Mouse (Mus musculus): ENCODE results near the gene Sumf1.

The Sumf1 gene

DNA sequence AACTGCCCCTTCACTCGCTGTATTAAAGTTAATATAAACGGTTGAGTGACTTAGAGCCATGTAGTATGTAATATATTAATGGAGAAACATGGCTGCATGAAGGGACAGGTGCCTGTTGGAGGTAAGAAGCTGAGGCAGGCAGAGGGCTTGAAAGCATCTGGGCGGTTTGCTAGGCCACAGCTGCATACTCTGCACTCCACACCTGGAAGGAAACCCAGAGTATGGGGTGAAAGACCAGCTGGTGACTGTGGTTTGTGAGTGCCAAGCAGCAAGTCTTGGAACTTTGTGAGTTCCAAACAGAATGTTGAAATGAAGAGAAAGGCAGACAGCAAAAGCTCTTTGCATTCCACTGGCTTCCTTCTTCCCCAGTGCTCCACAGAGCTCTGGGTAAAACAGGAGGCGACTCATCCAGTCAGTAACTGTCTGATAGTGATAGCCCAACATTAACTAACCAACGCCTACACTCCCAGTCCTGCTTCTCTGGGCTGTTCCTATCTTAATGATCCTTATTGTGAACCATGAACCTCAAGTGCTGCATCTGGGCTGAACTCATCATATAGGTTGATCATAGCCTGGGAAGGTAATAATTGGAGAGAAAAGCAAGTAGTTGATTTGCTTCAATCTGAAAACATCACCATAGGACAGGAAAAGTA, 21.7 kb upstream of the Sumf1 start:
- no peak for DNase-seq (ENCODE audit: low spot score)

DNA sequence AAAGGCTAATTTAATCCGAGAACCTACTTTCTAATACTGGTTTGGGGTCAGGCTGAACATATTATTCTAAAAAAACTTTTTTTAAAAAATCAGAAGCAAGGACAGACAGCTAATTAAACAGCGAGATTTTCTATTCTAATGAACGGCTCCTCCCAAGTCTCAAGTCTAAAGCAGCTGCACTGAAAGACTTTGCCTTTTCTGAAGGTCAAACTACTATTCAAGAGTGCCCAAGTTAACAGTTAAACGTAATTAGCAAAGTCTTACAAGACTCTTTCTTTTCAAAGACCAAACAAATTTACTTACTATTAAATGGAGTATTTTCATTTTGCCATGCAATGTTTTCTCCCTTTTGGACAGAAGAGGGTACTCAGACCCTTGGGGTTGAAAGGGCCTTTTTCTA, 20.8 kb upstream of the Sumf1 start:
- no peak for DNase-seq (ENCODE audit: low spot score)

DNA sequence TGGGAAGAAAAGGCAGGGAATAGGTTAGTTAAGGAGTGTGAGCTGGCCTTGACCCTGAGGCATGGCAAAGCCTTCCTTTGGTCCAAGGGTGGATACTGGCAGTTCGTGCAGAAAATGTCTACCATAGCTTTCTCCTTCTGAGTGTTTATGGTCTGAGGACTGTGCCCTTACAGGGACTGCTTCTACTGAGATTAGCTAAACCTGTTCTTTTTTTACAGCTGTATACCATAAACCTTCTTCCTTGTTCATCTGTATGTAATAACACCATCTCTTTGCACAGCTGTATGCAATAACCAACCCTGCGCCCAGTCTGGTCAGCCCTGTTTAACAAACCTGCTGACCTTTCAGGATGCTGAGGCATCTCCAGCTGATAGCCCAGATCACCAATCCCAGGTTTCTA, 18.9 kb upstream of the Sumf1 start:
- no peak for DNase-seq (ENCODE audit: low spot score)

DNA sequence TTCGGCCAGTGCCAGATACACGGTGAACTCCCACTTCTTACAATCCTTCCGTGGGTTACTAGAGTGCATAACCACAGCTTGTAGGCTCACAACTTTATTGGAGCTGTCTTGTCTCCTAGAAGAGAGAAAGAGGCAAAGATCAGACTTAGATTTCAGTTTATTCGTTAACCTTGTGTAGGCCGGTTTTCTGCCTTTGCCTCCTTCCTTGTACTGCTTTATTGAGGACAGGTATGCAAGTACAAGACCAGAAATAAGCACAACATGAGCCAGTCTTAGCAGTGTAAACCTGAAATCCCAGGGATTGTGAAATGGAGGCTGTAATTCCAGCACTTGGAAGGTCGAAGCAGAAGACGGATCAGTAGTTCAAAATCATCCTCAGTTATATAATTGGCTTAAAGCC, 12.9 kb upstream of the Sumf1 start:
- no peak for DNase-seq (ENCODE audit: low spot score)

DNA sequence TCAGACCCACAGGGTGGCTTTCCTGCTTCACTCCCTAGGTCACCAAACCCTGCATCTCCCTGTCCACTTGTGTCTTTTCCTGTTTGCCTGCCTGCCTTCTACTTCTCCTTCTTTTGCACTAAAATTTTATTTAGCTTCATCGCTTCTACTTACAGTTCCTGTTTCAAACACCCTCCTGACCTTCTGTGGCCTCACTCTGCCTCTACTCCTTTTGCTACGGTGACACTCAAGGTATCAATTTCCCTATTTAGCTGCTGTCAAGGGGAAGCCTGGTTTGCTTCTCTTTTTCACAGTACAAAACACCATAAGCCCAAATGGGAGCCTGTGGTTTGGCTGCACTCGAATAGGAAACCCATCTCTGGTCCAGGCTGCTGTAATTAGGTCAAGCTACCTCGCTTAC, 11.7 kb upstream of the Sumf1 start:
- no peak for DNase-seq (ENCODE audit: low spot score)

DNA sequence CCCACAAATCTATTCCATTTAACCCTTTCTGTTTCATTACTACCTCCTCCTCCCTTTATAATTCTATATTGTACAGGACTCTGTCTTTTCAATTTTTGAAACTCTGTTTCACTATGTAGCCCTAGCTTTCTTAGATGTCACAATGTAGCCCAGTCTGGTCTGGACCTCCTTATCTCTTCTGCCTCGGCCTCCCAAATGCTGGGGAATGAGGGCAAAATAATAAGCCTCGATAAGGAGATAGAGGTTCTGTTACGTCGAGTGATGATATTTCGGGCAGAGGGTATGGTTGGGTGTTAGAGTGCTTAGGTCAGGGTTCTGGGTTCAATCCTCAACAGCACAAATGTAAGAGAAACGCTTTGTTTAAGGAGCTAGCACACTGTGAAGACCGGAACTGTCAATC, 11.3 kb upstream of the Sumf1 start:
- no peak for DNase-seq (ENCODE audit: low spot score)

DNA sequence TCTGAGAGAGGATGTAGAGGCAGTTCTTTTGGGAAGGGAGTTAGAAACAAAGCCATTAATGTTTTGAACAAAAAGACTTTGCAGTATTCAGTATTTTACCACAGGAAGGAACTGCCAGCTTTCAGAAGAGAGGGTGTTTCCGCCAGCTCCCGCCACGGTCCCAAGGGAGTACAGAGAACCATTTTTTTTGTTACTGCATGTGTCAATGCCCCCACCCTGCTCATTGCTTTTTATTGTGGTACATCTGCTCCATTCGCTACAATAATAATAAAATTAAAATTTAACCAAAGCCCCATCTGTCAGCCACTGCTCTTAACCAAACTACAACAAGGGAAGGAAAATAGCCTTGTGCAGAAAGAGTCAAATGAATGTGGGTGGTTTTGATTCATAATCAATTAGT, 7.2 kb upstream of the Sumf1 start:
- DNase-seq (ENCODE audit: low spot score), result no peak

DNA sequence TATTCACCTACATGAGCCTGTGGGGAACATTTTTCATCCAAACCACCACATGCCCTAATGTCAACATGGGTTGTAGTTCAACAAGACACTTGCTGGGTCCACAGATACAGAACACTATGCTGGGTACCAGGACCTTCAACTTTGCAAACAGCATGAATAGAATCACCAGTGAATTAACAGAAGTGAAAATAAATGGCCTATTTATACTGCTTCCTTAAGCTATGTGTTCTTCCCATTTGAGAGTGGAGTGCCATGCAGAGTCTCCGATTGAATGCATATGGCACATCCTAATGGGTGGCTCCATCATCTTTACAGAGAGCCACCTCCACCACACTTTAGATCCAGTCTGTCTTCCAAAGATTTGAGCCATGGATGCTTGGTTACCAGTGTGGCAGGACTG, 5.3 kb upstream of the Sumf1 start:
- DNase-seq (ENCODE audit: low spot score), result no peak

DNA sequence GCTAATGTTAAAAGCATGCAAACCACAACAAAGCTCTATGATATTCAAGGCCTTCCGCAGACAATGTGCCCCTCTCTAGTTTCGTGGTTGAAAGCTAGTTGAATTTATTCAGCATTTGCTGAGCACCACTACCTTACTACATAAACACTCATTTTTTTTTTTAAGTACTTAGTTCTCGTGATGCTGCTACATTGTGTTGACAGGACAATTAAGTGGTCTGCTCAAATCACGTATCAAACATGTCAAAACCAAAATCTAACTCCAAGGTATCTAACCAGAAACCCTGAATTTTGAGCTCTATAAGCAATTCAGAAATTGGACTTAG, 265 bp upstream of the Sumf1 start:
- DNase-seq (ENCODE audit: low spot score), result no peak

DNA sequence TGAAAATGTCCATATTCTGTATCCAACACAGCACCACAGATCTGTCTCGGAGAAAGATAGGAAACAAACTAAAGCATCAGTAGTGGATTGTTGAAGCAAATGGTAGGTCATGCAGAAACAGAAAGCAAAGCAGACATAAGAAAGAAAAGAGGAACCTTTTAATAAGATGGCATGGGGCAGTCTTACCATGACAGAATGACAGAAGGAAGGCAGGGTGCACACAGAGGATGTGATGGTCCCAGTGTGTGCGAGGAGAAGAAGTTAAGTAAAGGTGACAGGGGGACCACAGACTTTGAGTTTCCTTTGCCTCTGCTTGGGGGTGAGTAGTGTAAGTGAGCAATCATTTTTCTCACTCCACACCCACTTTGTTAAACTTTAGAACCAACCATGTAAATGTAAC, 6.3 kb downstream of the Sumf1 start:
- DNase-seq (ENCODE audit: low spot score), result no peak

DNA sequence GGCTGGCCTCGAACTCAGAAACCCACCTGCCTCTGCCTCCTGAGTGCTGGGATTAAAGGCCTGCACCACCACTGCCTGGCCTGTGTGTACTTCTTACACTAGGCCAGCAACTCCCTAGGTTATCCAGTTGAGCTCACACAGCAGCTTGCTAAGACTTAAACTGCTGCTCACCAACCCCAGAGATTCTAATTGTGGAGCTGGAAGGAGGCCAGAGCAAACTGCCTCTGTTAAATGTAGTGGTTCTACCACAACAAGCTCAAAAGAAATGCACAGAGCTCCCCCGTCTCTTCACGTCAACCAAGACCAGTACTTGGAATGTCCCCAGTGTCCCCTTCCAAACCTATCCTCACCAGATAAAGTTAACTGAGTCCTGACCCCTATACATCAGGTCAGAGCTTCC, 11.2 kb downstream of the Sumf1 start:
- DNase-seq (ENCODE audit: low spot score), result no peak

DNA sequence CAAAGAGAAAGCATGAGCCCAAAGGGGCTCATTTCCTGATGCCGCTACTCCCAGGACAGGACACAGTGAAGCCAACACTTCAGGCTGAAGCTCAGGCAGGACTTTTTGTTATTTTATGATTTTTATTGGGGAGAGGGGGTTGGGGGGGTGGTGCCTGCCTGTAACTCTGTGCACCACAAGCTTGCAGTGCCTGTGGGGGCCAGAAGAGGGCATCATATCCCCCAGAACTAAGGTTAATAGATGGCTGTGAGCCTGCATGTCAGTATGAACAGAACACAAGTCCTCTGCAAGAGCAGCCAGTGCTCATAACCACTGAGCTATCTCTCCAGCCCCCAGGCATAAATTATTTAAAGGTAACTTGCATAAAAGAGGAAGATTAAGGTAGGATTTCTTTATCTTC, 13.2 kb downstream of the Sumf1 start:
- DNase-seq (ENCODE audit: low spot score), result no peak

DNA sequence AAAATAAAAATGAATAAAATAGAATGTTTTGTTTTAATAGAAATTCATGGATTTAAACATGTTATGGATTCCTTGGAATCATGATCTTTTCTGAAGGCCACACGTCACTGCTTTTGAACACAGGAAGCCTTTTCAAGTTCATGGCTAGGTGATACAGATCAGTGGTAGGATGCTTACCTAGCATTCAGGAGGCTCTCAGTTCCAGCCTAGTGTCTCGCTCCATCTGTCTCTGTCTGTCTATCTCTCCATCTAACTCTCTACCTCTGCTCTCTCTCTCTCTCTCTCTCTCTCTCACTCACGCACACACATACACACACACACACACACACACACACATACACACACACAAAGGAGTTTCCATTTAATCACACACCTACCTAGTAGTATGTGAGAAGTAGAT, 15.9 kb downstream of the Sumf1 start:
- no peak for DNase-seq (ENCODE audit: low spot score)

DNA sequence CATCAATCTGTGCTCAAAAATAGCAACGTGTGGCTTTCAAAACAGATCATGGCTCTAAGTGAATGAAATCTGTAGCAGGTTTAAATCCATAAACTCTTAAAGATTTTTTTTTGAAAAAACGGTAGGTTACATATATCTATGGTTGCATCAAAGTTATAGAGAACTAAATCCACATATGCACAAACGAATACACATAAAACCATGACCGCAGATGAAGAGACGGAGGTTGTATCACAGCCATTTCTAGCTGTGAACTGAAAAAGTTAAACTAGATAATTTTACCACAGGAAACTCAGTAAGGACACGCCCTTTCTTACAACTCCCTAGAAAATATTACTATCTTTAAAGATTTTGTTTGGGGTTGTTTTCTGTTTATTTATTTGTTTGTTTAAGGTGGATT, 16.7 kb downstream of the Sumf1 start:
- no peak for DNase-seq (ENCODE audit: low spot score)

DNA sequence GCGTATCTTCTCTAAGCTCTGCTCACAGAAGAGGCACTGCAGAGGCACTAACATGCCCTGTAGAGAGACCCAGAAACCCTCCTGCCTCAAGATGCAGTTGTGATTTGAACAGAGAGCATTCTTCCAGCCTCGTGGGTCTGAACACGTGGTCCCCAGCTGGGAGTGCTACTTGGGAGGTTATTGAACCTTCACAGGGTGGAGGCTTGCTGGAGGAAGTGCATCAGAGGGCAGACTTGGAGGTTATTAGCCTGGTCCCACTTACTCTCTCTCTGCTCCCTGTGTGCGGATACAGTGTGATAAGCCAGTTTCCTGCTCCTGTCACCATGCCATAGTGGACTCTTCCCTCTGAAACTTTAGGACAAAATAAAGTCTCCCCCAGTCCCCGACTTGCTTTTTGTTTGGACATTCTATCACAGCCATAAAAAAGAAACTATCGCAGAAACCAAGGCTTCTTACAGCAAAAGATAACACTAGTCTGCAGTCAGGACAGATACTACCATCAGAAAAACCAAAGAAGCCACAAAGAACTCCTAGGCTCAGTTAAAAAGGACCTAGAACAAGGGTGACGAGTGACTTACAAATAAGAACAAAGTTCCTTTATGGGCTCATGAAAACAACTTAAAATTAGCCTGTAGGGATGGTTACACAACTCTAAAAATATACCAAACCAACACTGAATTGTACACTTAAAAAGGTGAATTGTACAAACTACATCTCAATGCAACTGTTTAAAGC, 17.3 kb downstream of the Sumf1 start:
- no peak for DNase-seq (ENCODE audit: low spot score)

DNA sequence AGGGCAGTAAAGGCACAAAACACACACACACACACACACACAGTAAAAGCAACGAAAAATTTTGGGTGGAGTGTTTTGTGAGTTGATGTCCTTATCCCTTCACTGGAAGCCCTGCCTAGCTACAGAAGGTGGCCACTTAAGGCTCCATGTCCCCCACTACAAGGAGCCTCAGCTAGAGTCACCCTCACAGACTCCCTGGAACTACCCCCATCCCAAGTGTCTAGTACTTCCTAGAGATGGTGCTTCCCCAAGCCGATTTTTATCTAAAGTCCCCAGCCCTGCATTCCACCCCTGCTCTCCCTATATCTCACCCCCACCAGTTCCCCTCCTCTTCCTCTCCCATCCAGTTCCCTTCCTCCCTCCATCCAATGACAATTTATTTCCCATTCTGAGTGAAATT, 19.8 kb downstream of the Sumf1 start:
- DNase-seq (ENCODE audit: low spot score), result no peak

DNA sequence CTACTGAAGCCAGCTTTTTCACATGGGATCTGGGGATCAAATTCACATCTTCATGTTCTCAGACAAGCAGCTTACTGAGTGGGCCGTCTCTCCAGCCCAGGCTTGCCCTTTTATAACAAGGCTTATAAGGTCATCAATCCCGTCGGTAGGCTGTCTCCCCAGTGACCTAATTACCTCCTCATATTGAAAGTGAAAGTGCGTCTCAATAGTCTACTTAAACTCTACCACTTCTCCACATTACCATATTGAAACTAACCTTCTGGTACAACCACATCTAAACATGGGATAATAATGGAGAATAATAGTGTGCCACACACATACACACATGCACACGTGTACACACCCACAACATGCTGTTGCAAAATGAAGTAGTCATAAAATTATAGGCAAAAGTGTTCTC, 20.4 kb downstream of the Sumf1 start:
- no peak for DNase-seq (ENCODE audit: low spot score)

DNA sequence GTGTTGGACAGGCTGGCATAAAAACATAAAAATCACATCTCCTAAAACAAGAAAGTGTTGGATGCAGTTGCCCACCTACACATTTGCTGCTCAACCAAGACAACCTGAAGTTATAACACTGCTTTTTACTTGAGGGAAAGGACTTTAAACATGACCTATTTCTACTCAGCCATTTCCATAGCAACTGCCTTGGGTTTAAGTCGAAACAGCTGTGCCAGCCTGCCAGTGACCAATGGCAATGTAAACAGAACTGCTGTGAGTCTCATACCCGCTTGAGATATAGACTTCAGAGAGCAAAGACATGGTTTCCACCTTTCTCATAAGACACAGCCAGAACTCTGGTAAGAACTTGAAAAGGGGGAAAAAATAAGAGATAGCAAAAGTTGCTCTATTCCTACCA, 24.8 kb downstream of the Sumf1 start:
- DNase-seq (ENCODE audit: low spot score), result no peak

DNA sequence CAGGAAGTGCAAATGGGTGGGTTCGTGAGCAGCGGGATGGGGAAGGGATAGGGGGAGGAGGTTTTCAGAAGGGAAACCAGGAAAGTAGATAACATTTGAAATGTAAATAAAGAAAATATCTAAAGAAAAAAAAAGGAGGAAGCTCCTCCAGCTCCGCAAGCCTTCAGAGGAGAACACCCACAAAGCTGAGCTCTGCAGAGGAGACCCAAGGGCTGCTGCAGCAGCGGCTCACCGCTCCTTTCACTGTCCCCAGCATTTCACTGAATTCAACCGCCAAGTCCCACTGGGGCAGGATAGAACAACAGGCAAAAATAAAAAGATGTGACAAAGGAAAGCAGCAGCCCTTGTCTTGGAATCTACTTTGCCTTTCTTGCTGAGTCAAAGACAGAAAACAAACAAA, 28.5 kb downstream of the Sumf1 start:
- DNase-seq (ENCODE audit: low spot score), result no peak

DNA sequence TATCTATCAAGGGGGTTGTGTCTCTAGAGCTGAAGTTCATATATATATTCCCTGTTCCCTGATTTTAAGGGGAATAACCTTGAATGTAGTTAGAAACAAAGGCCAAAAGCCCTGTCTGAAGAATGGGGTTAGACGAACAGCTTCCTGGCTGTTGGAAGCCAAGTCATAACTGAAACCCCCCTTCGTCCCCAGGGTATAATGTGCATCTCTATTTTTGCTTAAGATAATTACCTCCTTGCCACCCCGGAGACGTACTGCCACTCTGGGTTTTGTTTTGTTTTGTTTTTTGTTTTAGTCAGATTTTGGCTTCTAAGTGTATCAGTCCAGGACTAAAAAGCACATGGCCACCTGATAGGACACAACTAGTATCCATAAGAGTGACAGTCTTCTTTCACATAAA, 31.1 kb downstream of the Sumf1 start:
- no peak for DNase-seq (ENCODE audit: low spot score)

DNA sequence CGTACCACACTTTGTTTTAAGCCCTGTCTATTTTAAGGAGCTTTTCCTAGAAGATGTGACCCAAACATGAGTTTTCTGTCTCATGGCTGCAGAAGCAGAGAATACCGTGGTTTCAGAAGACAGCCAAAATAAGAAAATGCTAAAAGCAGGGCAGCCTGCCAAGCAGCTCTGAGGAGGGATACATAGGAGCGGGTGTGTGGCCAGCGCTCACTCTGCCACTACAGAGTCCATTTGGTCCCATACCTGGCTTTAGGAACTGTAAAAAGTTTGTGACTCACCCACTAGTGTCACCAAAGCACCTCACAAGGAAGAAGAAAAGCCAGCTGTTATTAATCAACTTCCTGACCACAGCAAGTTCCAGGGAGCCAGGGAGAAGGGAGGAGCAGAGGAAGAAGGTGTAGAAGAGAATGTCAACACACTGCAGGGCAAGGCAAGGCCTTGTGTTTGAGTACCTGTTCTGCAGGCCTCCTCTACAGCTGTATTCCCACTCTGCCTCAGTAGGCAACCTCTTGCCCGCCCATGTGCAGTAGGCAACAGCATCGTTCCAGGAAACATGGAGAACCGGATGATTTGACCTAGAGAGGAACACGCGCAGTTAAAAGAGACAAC, 32.6 kb downstream of the Sumf1 start:
- peak; percentile 69 for DNase-seq (ENCODE audit: low spot score)

DNA sequence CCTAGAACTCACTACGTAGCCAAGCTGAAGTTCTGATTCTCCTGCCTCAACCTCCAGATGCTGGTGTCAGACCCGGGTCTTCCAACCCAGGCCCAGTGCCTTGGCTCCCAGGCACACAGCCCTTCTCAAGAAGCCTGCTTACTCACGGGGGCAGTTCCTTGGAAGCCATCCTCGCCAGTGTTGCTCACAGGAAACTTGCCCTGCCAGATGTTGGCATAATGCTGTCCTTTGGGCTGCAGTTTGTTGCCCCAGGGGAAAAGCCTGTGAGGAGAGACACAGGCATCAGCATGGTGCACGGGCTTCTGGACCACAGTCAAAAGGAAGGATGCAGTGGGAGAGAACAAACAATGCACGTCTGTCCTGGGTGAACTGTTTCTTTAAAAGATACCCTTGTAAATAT, 33.3 kb downstream of the Sumf1 start:
- DNase-seq (ENCODE audit: low spot score), result no peak

DNA sequence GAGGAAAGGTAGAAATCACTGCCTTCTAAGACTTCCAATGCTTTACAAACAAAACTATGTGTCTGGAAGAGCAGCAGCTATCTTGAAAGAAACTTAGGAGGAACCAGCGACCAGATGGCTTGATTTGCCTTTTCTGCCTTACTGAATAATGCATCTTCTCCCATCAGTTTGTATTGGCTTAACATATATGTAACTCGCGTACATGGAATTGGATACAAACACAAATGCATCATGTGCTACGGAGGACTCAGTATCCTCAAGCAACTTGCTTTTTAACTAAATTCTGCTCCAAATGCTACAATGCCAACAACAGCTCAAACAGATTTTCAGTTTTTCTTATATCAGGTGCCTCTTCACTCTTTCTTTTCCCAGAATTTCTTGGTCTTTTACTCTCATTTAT, 36.1 kb downstream of the Sumf1 start:
- no peak for DNase-seq (ENCODE audit: low spot score)

DNA sequence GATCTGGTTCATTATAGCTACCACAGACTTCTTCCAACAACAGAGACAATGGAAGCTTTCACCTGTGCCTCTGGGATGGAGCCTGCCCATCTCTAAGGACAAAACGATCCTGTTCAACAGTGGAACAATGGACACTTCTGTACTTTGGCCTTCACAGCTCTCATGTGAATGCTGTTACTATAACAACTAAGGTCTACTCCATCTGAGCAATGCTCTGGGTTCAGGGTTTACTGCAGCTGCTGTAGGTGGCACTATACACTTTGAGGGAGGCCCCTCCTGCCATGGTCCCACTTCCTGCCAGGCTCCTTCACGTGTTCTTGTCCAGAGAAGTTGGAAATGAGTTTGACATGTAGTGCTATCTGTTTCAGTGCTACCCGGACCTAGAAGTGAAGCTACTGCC, 36.9 kb downstream of the Sumf1 start:
- no peak for DNase-seq (ENCODE audit: low spot score)

All from testis, postnatal 10 days (tissue).